Mouse (Mus musculus): Measurements from ENCODE around the gene Hbs1l.

GRCm38 (mm10) chr10:21271310-21271709 lies 24.5 kb upstream of the Hbs1l start:
- no peak for TF ChIP-seq CTCF (IDR thresholded peaks at IDR 0.05; ENCODE audit: low read depth)
- no peak for TF ChIP-seq EP300 (optimal IDR thresholded peaks at IDR 0.05)
